Mouse (Mus musculus) midbrain, embryonic 16.5 days (tissue): ENCODE measurements around the gene Agt. TPM values are rescaled to one million over a fixed set of nuclear protein-coding genes. Genes with fewer than 3 reads are reported as not detected.

Source experiments
- ATAC-seq: fragments of 200-750 bp; cut with Nextera tagmentation; 2 replicates; pipeline ENCODE4 v1.8.0; 2017; ENCODE audit warnings: moderate TSS enrichment
- H3K27ac ChIP-seq: fragments of 300-500 bp; sonication (generic); 2 replicates; pipeline ENCODE4 v1.5.1; 2014; ENCODE audit warnings: mild to moderate bottlenecking, low read length, mixed read lengths
- H3K27me3 ChIP-seq: fragments of 300-500 bp; sonication (generic); 2 replicates; pipeline ENCODE4 v1.6.1; 2014; ENCODE audit warnings: low read depth, low read length, mixed read lengths; ENCODE audit not compliant: control insufficient read depth, insufficient read depth
- H3K36me3 ChIP-seq: fragments of 300-500 bp; sonication (generic); 2 replicates; pipeline ENCODE4 v1.6.1; 2014; ENCODE audit warnings: mild to moderate bottlenecking, low read length, moderate library complexity, mixed read lengths; ENCODE audit not compliant: control insufficient read depth, insufficient read depth
- H3K4me1 ChIP-seq: fragments of 300-500 bp; sonication (generic); 2 replicates; pipeline ENCODE4 v1.6.1; 2014; ENCODE audit warnings: mild to moderate bottlenecking, low read length, mixed read lengths; ENCODE audit not compliant: control insufficient read depth, insufficient read depth
- H3K4me2 ChIP-seq: fragments of 300-500 bp; sonication (generic); 2 replicates; pipeline ENCODE4 v1.6.1; 2014; ENCODE audit warnings: mild to moderate bottlenecking, low read length, mixed read lengths
- H3K4me3 ChIP-seq: fragments of 300-500 bp; sonication (generic); 2 replicates; pipeline ENCODE4 v1.5.1; 2014; ENCODE audit warnings: low read depth, mild to moderate bottlenecking, low read length, moderate library complexity, mixed read lengths
- H3K9ac ChIP-seq: fragments of 300-500 bp; sonication (generic); 2 replicates; pipeline ENCODE4 v1.6.1; 2014; ENCODE audit warnings: low read depth, low read length, mixed read lengths
- H3K9me3 ChIP-seq: fragments of 300-500 bp; sonication (generic); replicated peaks from 2 replicates; pipeline ENCODE4 v1.6.1; 2014; ENCODE audit warnings: mild to moderate bottlenecking, low read length, mixed read lengths; ENCODE audit not compliant: control insufficient read depth, poor library complexity, severe bottlenecking
- WGBS: fragments of 180-500 bp; shearing (Covaris S2); extraction: QIAGEN DNeasy Blood & Tissue Kit; methylation state at CpG from one replicate; pipeline ENCODE4 v1.1.7; 2014; 5-methylcytosine and 5-hydroxymethylcytosine counted together
- polyA plus RNA-seq: library from polyadenylated mRNA; unstranded; fragments of >200 nt; fragmentation: Nextera tagmentation; extraction: Ambion mirVana; gene quantifications from 2 replicates; pipeline ENCODE4 v1.2.1, GENCODE M21; 2015

Agt gene
- 1.5 and 10.1 TPM in 2 replicates for polyA plus RNA-seq

- no peak for ATAC-seq
- no peaks in the 10 kb centered on the region for H3K36me3 ChIP-seq
- H3K9me3 ChIP-seq: no peaks in the 10 kb centered on the region
- no peak within 1 kb of the TSS for H3K27ac ChIP-seq
- H3K27me3 ChIP-seq: peaks cover 3% of the 10 kb centered on the region; the same call in 1 of the 2 replicates
- H3K4me3 ChIP-seq: no peak within 1 kb of the TSS
- no peaks in the 10 kb centered on the region; the same call in 1 of the 2 replicates for H3K4me1 ChIP-seq
- no peak within 1 kb of the TSS for H3K4me2 ChIP-seq
- no peak within 1 kb of the TSS for H3K9ac ChIP-seq
- WGBS: 78% methylated on average over 2 of the region's 2 CpGs
Measured at GRCm38 (mm10) chr8:124569593-124569992, at the start of gene Agt. Gene Agt, minus strand, starts transcription at chr8:124569706.

- Histone ChIP-seq H3K9ac (no peak overlapping the region), H3K4me1 (no peaks in the 10 kb centered on the region), H3K4me3 (no peak overlapping the region), H3K9me3 (no peaks in the 10 kb centered on the region), H3K27me3 (peaks cover 5% of the 10 kb centered on the region; the same call in 1 of the 2 replicates), H3K27ac (no peak overlapping the region), H3K36me3 (no peaks in the 10 kb centered on the region), H3K4me2 (no peak overlapping the region)
- 57% methylated on average over 9 of the region's 9 CpGs for WGBS
- ATAC-seq: no peak
Measured at GRCm38 (mm10) chr8:124618252-124618651, 48.7 kb upstream of the Agt start.

- no peaks in the 10 kb centered on the region for H3K36me3 ChIP-seq
- ATAC-seq: peak; percentile 72
Measured at GRCm38 (mm10) chr8:124617266-124617869, 47.9 kb upstream of the Agt start.

GRCm38 (mm10) chr8:124614325-124614724, 44.8 kb upstream of the Agt start:
- ATAC-seq: no peak
- no peak overlapping the region for H3K27ac ChIP-seq
- no peaks in the 10 kb centered on the region for H3K4me1 ChIP-seq
- no peak overlapping the region for H3K4me3 ChIP-seq
- no peak overlapping the region for H3K4me2 ChIP-seq
- H3K9ac ChIP-seq: no peak overlapping the region
- H3K9me3 ChIP-seq: no peaks in the 10 kb centered on the region
- peaks cover 5% of the 10 kb centered on the region; the same call in 1 of the 2 replicates for H3K27me3 ChIP-seq
- 88% methylated on average over 5 of the region's 6 CpGs for WGBS
- no peaks in the 10 kb centered on the region for H3K36me3 ChIP-seq

More at GRCm38 (mm10) chr8:124617266-124617869, 47.9 kb upstream of the Agt start:
- peak overlapping the region; percentile 61 for H3K4me2 ChIP-seq
- no peaks in the 10 kb centered on the region for H3K9me3 ChIP-seq
- H3K27ac ChIP-seq: peak overlapping the region; percentile 69
- peak overlapping the region; percentile 39 for H3K4me3 ChIP-seq
- H3K9ac ChIP-seq: peak overlapping the region; percentile 52
- H3K27me3 ChIP-seq: peaks cover 5% of the 10 kb centered on the region; the same call in 1 of the 2 replicates
- 6% methylated on average over 17 of the region's 17 CpGs for WGBS
- no peaks in the 10 kb centered on the region for H3K4me1 ChIP-seq

- no peak for ATAC-seq
- Histone ChIP-seq H3K4me3 (no peak overlapping the region), H3K9me3 (no peaks in the 10 kb centered on the region), H3K4me1 (no peaks in the 10 kb centered on the region), H3K27ac (no peak overlapping the region), H3K36me3 (no peaks in the 10 kb centered on the region), H3K27me3 (no peaks in the 10 kb centered on the region), H3K9ac (no peak overlapping the region), H3K4me2 (no peak overlapping the region)
- WGBS: 80% methylated on average over 9 of the region's 9 CpGs
Measured at GRCm38 (mm10) chr8:124608972-124609353, 39.5 kb upstream of the Agt start.

- Histone ChIP-seq H3K27me3 (no peaks in the 10 kb centered on the region), H3K36me3 (no peaks in the 10 kb centered on the region), H3K9me3 (no peaks in the 10 kb centered on the region), H3K9ac (no peak overlapping the region), H3K27ac (no peak overlapping the region), H3K4me2 (no peak overlapping the region), H3K4me3 (no peak overlapping the region), H3K4me1 (no peaks in the 10 kb centered on the region)
- 74% methylated on average over 13 of the region's 13 CpGs for WGBS
- no peak for ATAC-seq
Measured at GRCm38 (mm10) chr8:124608239-124608971, 38.9 kb upstream of the Agt start.

- Histone ChIP-seq H3K4me2 (no peak overlapping the region), H3K27ac (no peak overlapping the region), H3K4me3 (no peak overlapping the region), H3K9ac (no peak overlapping the region), H3K27me3 (no peaks in the 10 kb centered on the region), H3K9me3 (no peaks in the 10 kb centered on the region), H3K36me3 (no peaks in the 10 kb centered on the region), H3K4me1 (no peaks in the 10 kb centered on the region)
- WGBS: 74% methylated on average over 5 of the region's 5 CpGs
- ATAC-seq: no peak
Measured at GRCm38 (mm10) chr8:124604066-124604465, 34.6 kb upstream of the Agt start.

GRCm38 (mm10) chr8:124589393-124589792, 19.9 kb upstream of the Agt start:
- Histone ChIP-seq H3K9ac (no peak overlapping the region), H3K9me3 (no peaks in the 10 kb centered on the region), H3K27me3 (no peaks in the 10 kb centered on the region), H3K4me3 (no peak overlapping the region), H3K36me3 (no peaks in the 10 kb centered on the region), H3K4me2 (no peak overlapping the region), H3K4me1 (no peaks in the 10 kb centered on the region), H3K27ac (no peak overlapping the region)
- ATAC-seq: no peak
- WGBS: 83% methylated on average over 4 of the region's 4 CpGs

GRCm38 (mm10) chr8:124586556-124586955, 17.1 kb upstream of the Agt start:
- H3K4me1 ChIP-seq: no peaks in the 10 kb centered on the region
- no peak overlapping the region for H3K27ac ChIP-seq

More at GRCm38 (mm10) chr8:124586556-124586955, 17.1 kb upstream of the Agt start:
- H3K36me3 ChIP-seq: no peaks in the 10 kb centered on the region
- no peaks in the 10 kb centered on the region for H3K9me3 ChIP-seq
- no peak overlapping the region for H3K4me3 ChIP-seq
- WGBS: 86% methylated on average over 2 of the region's 2 CpGs
- no peak overlapping the region for H3K4me2 ChIP-seq
- ATAC-seq: no peak
- no peak overlapping the region for H3K9ac ChIP-seq
- H3K27me3 ChIP-seq: no peaks in the 10 kb centered on the region
